In the genomic region with DNA sequence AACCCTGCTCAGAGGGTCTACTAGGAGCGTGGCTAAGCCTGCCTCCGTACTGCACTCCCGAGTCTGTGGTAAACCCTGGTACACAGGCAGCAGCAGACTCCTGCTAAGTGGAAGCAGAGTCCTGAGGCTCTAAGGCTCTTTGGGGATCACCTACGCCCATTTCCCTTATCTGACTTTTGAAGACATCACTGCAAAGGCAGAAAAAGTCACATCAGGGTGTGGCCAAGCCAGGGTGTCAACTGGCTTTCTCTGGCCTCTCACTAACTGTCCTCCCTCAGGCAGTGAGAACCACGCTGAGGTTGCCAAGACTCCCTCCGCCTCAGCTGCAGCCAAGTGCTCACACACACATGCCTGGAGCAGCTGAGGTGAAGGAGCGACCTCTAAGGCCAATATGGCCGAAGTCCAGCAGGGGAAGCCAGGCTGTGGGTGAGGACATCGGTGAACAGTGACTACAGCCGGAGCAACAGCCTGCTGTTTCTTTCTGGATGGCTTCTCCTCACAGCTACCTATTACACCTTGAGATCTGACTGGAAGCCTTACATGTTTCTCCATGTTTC, we compare ENCODE assay signal across 14 mouse cellular contexts.
DNase-seq lines count a peak whose midpoint lies in the region; ATAC-seq and TF ChIP-seq lines count a peak whose summit lies in the region.
"Had no signal": no experiment of that assay in that cellular context is flagged by ENCODE, and none has a peak within 500 bp of the region (broad histone marks: within the 10 kb centered on the region; RNA-seq: fewer than 3 reads in every experiment).

No protein-coding gene starts in this region.

- no peak overlapping the region for H3K4me2 ChIP-seq in liver, embryonic 13.5 days
- no peak overlapping the region for H3K4me2 ChIP-seq in kidney, embryonic 14.5 days (replicated peaks; ENCODE audit: low read depth, low read length)
- H3K4me2 ChIP-seq: embryonic facial prominence, embryonic 15.5 days; limb, embryonic 12.5 days had no signal

- H3K27me3 ChIP-seq in MEL (ENCODE audit: control insufficient read depth in 1 of 2, insufficient read depth in 2 of 2, low read length in 2 of 2), result no peaks in the 10 kb centered on the region
- H3K27me3 ChIP-seq in liver, embryonic 13.5 days, result no peaks in the 10 kb centered on the region
- H3K27me3 ChIP-seq in kidney, embryonic 14.5 days (ENCODE audit: control insufficient read depth, insufficient read depth, low read length), result no peaks in the 10 kb centered on the region
- H3K27me3 ChIP-seq: embryonic facial prominence, embryonic 15.5 days; limb, embryonic 12.5 days had no signal

- DNase-seq in adrenal gland, postnatal 14 days, result peak; percentile 62
- no peak for DNase-seq in adrenal gland, adult 18-20 months (ENCODE audit: low spot score in 2 of 2)
- peak; percentile 49 for DNase-seq in MEL (ENCODE audit: low read depth, low spot score)
- peak; percentile 83 for DNase-seq in gastrocnemius, postnatal 14 days
- peak; percentile 37 for DNase-seq in liver, embryonic 13.5 days
- DNase-seq in layer of hippocampus, adult 9-11 months, result no peak
- no peak for DNase-seq in layer of hippocampus, postnatal 10 days (ENCODE audit: low spot score in 2 of 2)
- DNase-seq: cerebellum, postnatal 36 days; thymus, adult 18-20 months had no signal

- no peak overlapping the region for H3K4me3 ChIP-seq in MEL (ENCODE audit: control insufficient read depth in 1 of 2, insufficient read depth in 1 of 2, low read depth in 2 of 2, low read length in 2 of 2)
- no peak overlapping the region for H3K4me3 ChIP-seq in liver, embryonic 13.5 days (replicated peaks)
- H3K4me3 ChIP-seq in kidney, embryonic 14.5 days (ENCODE audit: low read length), result no peak overlapping the region
- H3K4me3 ChIP-seq: embryonic facial prominence, embryonic 15.5 days; limb, embryonic 12.5 days had no signal

- no peaks in the 10 kb centered on the region for H3K79me2 ChIP-seq in MEL (ENCODE audit: control insufficient read depth, insufficient read depth, low read length, poor library complexity)

- intact Hi-C loops in gastrocnemius, postnatal 14 days (cut with DNase I; ENCODE audit: low total_unique reads), result no loop called here

- H3K9ac ChIP-seq in MEL (ENCODE audit: control insufficient read depth, low read depth, low read length, poor library complexity, severe bottlenecking), result no peak overlapping the region
- H3K9ac ChIP-seq in liver, embryonic 13.5 days, result no peak overlapping the region
- no peak overlapping the region for H3K9ac ChIP-seq in kidney, embryonic 14.5 days (ENCODE audit: low read depth, low read length)
- H3K9ac ChIP-seq: embryonic facial prominence, embryonic 15.5 days; limb, embryonic 12.5 days had no signal

- no peak for TF ChIP-seq CTCF in MEL (IDR thresholded peaks at IDR 0.05 in 2 of 3, conservative IDR thresholded peaks at IDR 0.05 in 1 of 3; ENCODE audit: control insufficient read depth in 1 of 3, insufficient read depth in 1 of 3, low read depth in 2 of 3, low read length in 3 of 3, poor library complexity in 1 of 3, severe bottlenecking in 1 of 3)

- no peak for TF ChIP-seq RAD21 in MEL (IDR thresholded peaks at IDR 0.05; ENCODE audit: low read depth, low read length)

- no peak overlapping the region for H3K27ac ChIP-seq in MEL (ENCODE audit: control insufficient read depth, low read depth, low read length)
- no peak overlapping the region for H3K27ac ChIP-seq in liver, embryonic 13.5 days
- H3K27ac ChIP-seq in kidney, embryonic 14.5 days (ENCODE audit: low read depth, low read length), result no peak overlapping the region
- H3K27ac ChIP-seq: embryonic facial prominence, embryonic 15.5 days; limb, embryonic 12.5 days; macrophage had no signal

- H3K36me3 ChIP-seq in MEL (ENCODE audit: control insufficient read depth in 1 of 2, insufficient read depth in 2 of 2, low read length in 2 of 2), result no peaks in the 10 kb centered on the region
- no peaks in the 10 kb centered on the region for H3K36me3 ChIP-seq in liver, embryonic 13.5 days
- H3K36me3 ChIP-seq in kidney, embryonic 14.5 days (ENCODE audit: control insufficient read depth, insufficient read depth, low read length), result no peaks in the 10 kb centered on the region
- H3K36me3 ChIP-seq: embryonic facial prominence, embryonic 15.5 days; limb, embryonic 12.5 days had no signal

- no peaks in the 10 kb centered on the region for H3K9me3 ChIP-seq in MEL (replicated peaks; ENCODE audit: insufficient read depth, low read length)
- H3K9me3 ChIP-seq in liver, embryonic 13.5 days (replicated peaks), result no peaks in the 10 kb centered on the region
- no peaks in the 10 kb centered on the region for H3K9me3 ChIP-seq in kidney, embryonic 14.5 days (ENCODE audit: control insufficient read depth, low read length)
- H3K9me3 ChIP-seq: embryonic facial prominence, embryonic 15.5 days had no signal

- TF ChIP-seq EP300 in MEL (IDR thresholded peaks at IDR 0.05; ENCODE audit: low read depth in 1 of 2, low read length in 2 of 2), result no peak

- peak; percentile 86 for ATAC-seq in liver, embryonic 13.5 days (ENCODE audit: low read depth)
- ATAC-seq in kidney, embryonic 14.5 days (ENCODE audit: low FRiP score, low TSS enrichment), result no peak
- ATAC-seq: intestine, postnatal 0 days had no signal

- TF ChIP-seq POLR2A in MEL (IDR thresholded peaks at IDR 0.05; ENCODE audit: control insufficient read depth in 1 of 2, insufficient read depth in 1 of 2, low read depth in 1 of 2, low read length in 2 of 2, poor library complexity in 1 of 2), result no peak

- WGBS in liver, embryonic 13.5 days (ENCODE audit: insufficient replicate concordance), result 57% methylated on average over 10 of the region's 10 CpGs
- 71% methylated on average over 10 of the region's 10 CpGs for whole genome bisulfite sequencing in kidney, embryonic 14.5 days

- peaks cover 0 to 5% of the 10 kb centered on the region in 2 experiments; a peak in 3 of 4 replicates for H3K4me1 ChIP-seq in MEL (ENCODE audit: control insufficient read depth in 1 of 2, insufficient read depth in 2 of 2, low read length in 2 of 2)
- peaks cover 16% of the 10 kb centered on the region for H3K4me1 ChIP-seq in liver, embryonic 13.5 days (replicated peaks)
- peaks cover 4% of the 10 kb centered on the region; the same call in 1 of the 2 replicates for H3K4me1 ChIP-seq in kidney, embryonic 14.5 days (ENCODE audit: control insufficient read depth, insufficient read depth, low read length)
- H3K4me1 ChIP-seq: embryonic facial prominence, embryonic 15.5 days had no signal

TF ChIP-seq in MEL, 35 proteins besides CTCF, POLR2A, EP300 and RAD21:
- TF ChIP-seq TBP (IDR thresholded peaks at IDR 0.05; ENCODE audit: low read depth, low read length) (no peak), ELF1 (IDR thresholded peaks at IDR 0.05; ENCODE audit: low read depth, low read length) (no peak), MAZ (IDR thresholded peaks at IDR 0.05; ENCODE audit: low read depth, low read length) (no peak), SIN3A (IDR thresholded peaks at IDR 0.05; ENCODE audit: low read length) (no peak), RCOR1 (IDR thresholded peaks at IDR 0.05; ENCODE audit: low read depth, low read length) (no peak), POLR2AphosphoS5 (IDR thresholded peaks at IDR 0.05; ENCODE audit: borderline replicate concordance, low read depth, low read length) (no peak), MEF2A (IDR thresholded peaks at IDR 0.05; ENCODE audit: extremely low read depth, insufficient replicate concordance, low read depth, low read length, poor library complexity, severe bottlenecking) (no peak), NELFE (IDR thresholded peaks at IDR 0.05; ENCODE audit: low read depth, low read length) (no peak), ZC3H11A (IDR thresholded peaks at IDR 0.05; ENCODE audit: low read depth, low read length) (no peak), GATA1 (IDR thresholded peaks at IDR 0.05; ENCODE audit: low read depth, low read length) (no peak), MYC (IDR thresholded peaks at IDR 0.05; ENCODE audit: low read depth, low read length) (no peak), NRF1 (IDR thresholded peaks at IDR 0.05; ENCODE audit: insufficient read depth, low read depth, low read length, poor library complexity, severe bottlenecking) (no peak), CHD1 (IDR thresholded peaks at IDR 0.05; ENCODE audit: low read depth, low read length) (no peak), HCFC1 (IDR thresholded peaks at IDR 0.05; ENCODE audit: low read depth, low read length) (no peak)

Comparison
In these comparisons a context has a peak if more than half of its experiments do, and no peak if none do; other contexts are left out.
1. DNase-seq: peak in adrenal gland, postnatal 14 days (single experiment), MEL (single experiment), gastrocnemius, postnatal 14 days (single experiment) and liver, embryonic 13.5 days (single experiment); none in adrenal gland, adult 18-20 months (0 of 2), layer of hippocampus, adult 9-11 months (single experiment) and layer of hippocampus, postnatal 10 days (0 of 2).